Mouse (Mus musculus) spleen, adult 2 months (tissue): ENCODE results near the gene Ckap2l. TPM values are rescaled to one million over a fixed set of nuclear protein-coding genes. Genes with fewer than 3 reads are reported as not detected.

ENCODE experiments used
- DNase-seq, 2 experiments: peaks; one replicate each; pipeline versions ENCODE4 v3.0.0 to v3.0.0-alpha.2; 2012 to 2021; ENCODE audit warnings: low spot score in 2 of 2, low read depth in 1 of 2
- H3K27ac ChIP-seq: fragments of 200-500 bp; 2 replicates; pipeline ENCODE4 v1.5.1; 2012; ENCODE audit warnings: low read length, inconsistent platforms; ENCODE audit not compliant: insufficient read depth
- H3K27me3 ChIP-seq: fragments of 200-500 bp; 2 replicates; pipeline ENCODE4 v1.6.1; 2012; ENCODE audit warnings: mild to moderate bottlenecking, moderate library complexity, low read length, inconsistent platforms; ENCODE audit not compliant: control insufficient read depth, insufficient read depth
- H3K36me3 ChIP-seq: fragments of 200-500 bp; 2 replicates; pipeline ENCODE4 v1.6.1; 2012; ENCODE audit warnings: mild to moderate bottlenecking, low read length, inconsistent platforms; ENCODE audit not compliant: control insufficient read depth, insufficient read depth
- H3K4me1 ChIP-seq: fragments of 200-500 bp; 2 replicates; pipeline ENCODE4 v1.6.1; 2011; ENCODE audit warnings: inconsistent platforms; ENCODE audit not compliant: control insufficient read depth, insufficient read depth, insufficient read length
- H3K4me3 ChIP-seq: fragments of 200-500 bp; 2 replicates; pipeline ENCODE4 v1.5.1; 2011; ENCODE audit warnings: mild to moderate bottlenecking, inconsistent platforms; ENCODE audit not compliant: insufficient read depth, insufficient read length; ENCODE audit errors: extremely low read depth
- CTCF ChIP-seq: fragments of 200-500 bp; IDR thresholded peaks from 2 replicates; pipeline ENCODE4 v1.5.1; 2011; ENCODE audit warnings: mild to moderate bottlenecking, inconsistent platforms; ENCODE audit not compliant: insufficient read depth, insufficient read length, insufficient replicate concordance; ENCODE audit errors: extremely low read depth
- POLR2A ChIP-seq: fragments of 200-500 bp; IDR thresholded peaks from 2 replicates; pipeline ENCODE4 v1.6.1; 2011; ENCODE audit warnings: low read depth, low read length, inconsistent platforms
- WGBS: fragments of 180-500 bp; shearing (Covaris S2); methylation state at CpG from one replicate; pipeline ENCODE4 v1.1.7; 2018; 5-methylcytosine and 5-hydroxymethylcytosine counted together
- polyA plus RNA-seq: library from polyadenylated mRNA; depleted of rRNA; stranded (reverse); fragments of >200 nt; gene quantifications from 2 replicates; pipeline ENCODE4 v1.2.3, GENCODE M21; 2012

Ckap2l gene
- polyA plus RNA-seq, 1 experiment: 0.84 TPM

DNA sequence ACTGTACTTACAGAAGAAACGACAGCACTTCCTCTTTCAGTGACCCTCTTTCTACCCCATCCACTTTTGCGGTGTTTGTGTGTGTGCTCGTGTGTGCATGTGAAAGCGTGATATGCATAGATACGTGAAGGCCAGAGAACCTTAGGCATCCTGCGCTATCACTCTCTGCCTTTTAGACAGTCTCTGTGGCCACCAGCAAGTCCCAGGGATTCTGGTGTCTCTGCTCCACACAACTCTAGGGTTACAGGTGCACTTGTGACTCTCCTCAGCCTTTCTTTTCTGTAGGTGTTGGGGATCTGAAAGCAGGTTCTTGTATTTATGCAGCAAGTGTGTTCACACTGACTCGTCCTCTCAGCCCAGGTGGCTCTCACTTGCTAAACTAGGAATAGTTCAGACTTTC lies 31.7 kb downstream of the Ckap2l start:
- 67% methylated on average over 7 of the region's 7 CpGs for WGBS
- DNase-seq: no peak
- Histone ChIP-seq H3K27me3 (no peaks in the 10 kb centered on the region), H3K4me3 (no peak overlapping the region), H3K4me1 (no peaks in the 10 kb centered on the region), H3K27ac (no peak overlapping the region), H3K36me3 (peaks cover 2% of the 10 kb centered on the region)
- TF ChIP-seq CTCF: no peak
- TF ChIP-seq POLR2A: no peak

DNA sequence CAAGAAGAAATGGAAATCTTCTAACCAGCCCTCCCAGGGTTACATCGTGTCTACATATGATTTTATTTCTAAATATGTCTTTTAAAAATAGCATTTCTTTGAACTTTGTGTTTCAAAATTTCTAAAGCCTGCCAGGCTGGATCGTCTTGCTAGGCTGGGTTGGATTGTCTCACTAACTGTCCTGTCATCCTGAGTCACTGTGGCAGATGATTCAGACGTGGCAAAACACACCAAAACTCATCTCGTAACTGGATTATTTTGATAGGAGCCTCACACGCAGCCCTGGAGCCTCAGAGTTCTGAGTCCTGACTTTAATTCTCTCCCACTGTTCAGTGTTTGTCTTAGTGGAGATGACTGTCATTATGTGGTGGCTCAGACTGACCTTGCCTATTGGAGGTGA lies 33.9 kb downstream of the Ckap2l start:
- Histone ChIP-seq H3K27ac (no peak overlapping the region), H3K36me3 (0 out of 2 replicates have a peak, but pooled peaks cover 1% of the 10 kb centered on the region), H3K27me3 (no peaks in the 10 kb centered on the region), H3K4me1 (no peaks in the 10 kb centered on the region), H3K4me3 (no peak overlapping the region)
- 68% methylated on average over 5 of the region's 5 CpGs for WGBS
- no peak for TF ChIP-seq POLR2A
- TF ChIP-seq CTCF: no peak
- DNase-seq: no peak

GRCm38 (mm10) chr2:129261151-129261794 lies 35.7 kb downstream of the Ckap2l start:
- DNase-seq: no peak
- Histone ChIP-seq H3K4me1 (peaks cover 6% of the 10 kb centered on the region; the same call in 1 of the 2 replicates), H3K27me3 (no peaks in the 10 kb centered on the region), H3K27ac (no peak overlapping the region), H3K4me3 (no peak overlapping the region), H3K36me3 (no peaks in the 10 kb centered on the region)
- TF ChIP-seq CTCF (no peak), POLR2A (no peak)
- 21% methylated on average over 6 of the region's 6 CpGs for WGBS

- H3K4me1 ChIP-seq: peaks cover 10% of the 10 kb centered on the region; the same call in 1 of the 2 replicates
These were observed 36.4 kb downstream of the Ckap2l start for GRCm38 (mm10) chr2:129260646-129261045.

DNA sequence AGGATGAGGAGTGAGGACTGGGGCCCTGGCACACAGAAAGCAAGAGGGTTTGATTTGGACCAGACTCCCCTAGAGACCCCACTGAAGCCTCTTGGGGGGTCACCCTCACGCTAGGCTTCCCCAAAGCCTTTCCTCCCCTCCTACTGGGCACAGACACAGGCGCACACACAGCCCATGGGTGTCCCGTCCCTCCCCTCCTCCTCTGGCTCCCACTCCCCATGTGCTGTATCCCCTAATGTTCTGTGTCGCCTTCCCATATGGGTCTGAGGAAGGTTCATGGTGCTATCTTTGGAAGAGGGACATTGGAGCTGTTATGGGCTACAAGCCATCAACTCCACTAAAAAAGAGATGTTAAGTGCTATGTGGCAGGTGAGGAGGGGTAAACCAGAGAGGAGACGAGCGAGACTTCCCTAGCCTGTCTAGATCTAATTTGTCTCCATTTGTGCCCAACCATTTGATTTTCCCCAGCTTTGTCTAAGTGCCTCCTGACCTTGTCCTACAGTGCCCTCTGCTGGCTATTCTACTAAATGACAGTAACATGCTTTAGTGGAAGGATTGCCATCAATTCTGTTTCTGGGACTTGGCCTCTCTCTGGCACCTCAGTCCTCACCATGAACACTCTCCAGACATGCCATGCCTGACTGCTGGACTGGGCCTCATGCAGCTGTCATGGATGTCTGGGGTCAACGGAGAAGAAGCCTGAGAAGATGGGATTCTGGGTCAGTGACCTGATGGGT lies 38.4 kb downstream of the Ckap2l start:
- Histone ChIP-seq H3K27me3 (no peaks in the 10 kb centered on the region), H3K36me3 (no peaks in the 10 kb centered on the region), H3K27ac (no peak overlapping the region), H3K4me3 (no peak overlapping the region), H3K4me1 (peaks cover 14% of the 10 kb centered on the region; the same call in 1 of the 2 replicates)
- 39% methylated on average over 7 of the region's 7 CpGs for WGBS
- peak; percentile 72; the same call in 1 of the 2 replicates for TF ChIP-seq CTCF
- no peak for TF ChIP-seq POLR2A
- peak; percentile 58 to 66 for DNase-seq

More at GRCm38 (mm10) chr2:129260646-129261045, 36.4 kb downstream of the Ckap2l start:
- no peak for TF ChIP-seq CTCF
- no peak for TF ChIP-seq POLR2A
- Histone ChIP-seq H3K27me3 (no peaks in the 10 kb centered on the region), H3K27ac (no peak overlapping the region), H3K4me3 (no peak overlapping the region), H3K36me3 (no peaks in the 10 kb centered on the region)
- 85% methylated on average over 3 of the region's 3 CpGs for WGBS
- DNase-seq: no peak

DNA sequence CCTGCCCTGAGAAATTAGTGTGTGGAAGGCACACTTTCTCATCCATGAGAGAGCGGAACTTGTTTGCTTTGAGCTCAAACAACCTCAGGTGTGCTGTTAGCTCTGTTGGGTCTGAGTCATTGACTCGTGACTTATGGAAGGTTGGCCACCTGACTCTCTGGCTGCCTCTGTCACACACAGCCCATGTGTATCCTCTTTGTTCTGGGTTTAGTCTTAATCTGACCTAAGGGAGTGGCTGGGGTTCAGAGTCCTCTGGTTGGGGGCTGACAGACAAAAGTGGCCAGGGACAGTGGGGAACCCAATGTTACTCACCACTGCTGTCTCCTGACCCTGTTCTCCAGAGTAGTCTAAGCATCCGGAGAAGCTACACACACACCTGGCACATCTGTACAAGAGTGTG lies 39.0 kb downstream of the Ckap2l start:
- 82% methylated on average over 3 of the region's 3 CpGs for WGBS
- Histone ChIP-seq H3K36me3 (no peaks in the 10 kb centered on the region), H3K4me3 (no peak overlapping the region), H3K27ac (no peak overlapping the region), H3K27me3 (no peaks in the 10 kb centered on the region), H3K4me1 (peaks cover 14% of the 10 kb centered on the region; the same call in 1 of the 2 replicates)
- TF ChIP-seq CTCF (no peak), POLR2A (no peak)
- DNase-seq: no peak
